Mouse (Mus musculus) heart, adult 2 months (tissue): ENCODE measurements around the gene Specc1.

Source experiments
- CTCF ChIP-seq: fragments of 200-600 bp; IDR thresholded peaks from 2 replicates; pipeline ENCODE4 v1.8.1; 2022; ENCODE audit warnings: antibody characterized with exemption, mild to moderate bottlenecking, moderate library complexity
- EP300 ChIP-seq: fragments of 200-500 bp; IDR thresholded peaks from 2 replicates; pipeline ENCODE4 v1.6.1; 2011; ENCODE audit warnings: low read depth, low read length, control low read depth; ENCODE audit not compliant: insufficient read depth
- POLR2A ChIP-seq: fragments of 200-500 bp; IDR thresholded peaks from 2 replicates; pipeline ENCODE4 v1.6.1; 2011; ENCODE audit warnings: mild to moderate bottlenecking, low read depth, low read length, control low read depth; ENCODE audit not compliant: insufficient read depth

DNA sequence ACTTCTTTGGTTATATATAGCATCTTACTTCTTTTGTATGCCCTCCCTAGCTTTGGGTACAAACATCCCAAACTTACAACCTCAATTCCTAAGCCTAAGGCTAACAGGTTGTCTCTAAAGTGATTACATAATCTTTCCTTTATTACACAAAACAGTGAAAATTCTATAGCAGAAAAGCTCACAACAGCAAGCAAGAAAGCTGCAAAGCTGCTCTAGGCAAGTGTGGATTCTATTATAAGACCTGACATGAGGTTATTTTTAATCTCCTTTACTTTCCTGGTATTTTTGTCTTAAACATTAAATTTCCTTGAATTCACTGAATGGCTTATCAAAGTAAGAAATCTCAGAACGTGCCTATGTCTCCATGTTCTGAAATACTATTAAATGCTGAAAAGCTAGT is 33.3 kb upstream of the Specc1 start:
- TF ChIP-seq CTCF (no peak), POLR2A (no peak), EP300 (no peak)
